Mouse (Mus musculus) gastrocnemius, postnatal 10 days (tissue): ENCODE results near the gene Hmga1. TPM values are rescaled to one million over a fixed set of nuclear protein-coding genes. Genes with fewer than 3 reads are reported as not detected.

Experiments used
- DNase-seq: peaks from one replicate; pipeline ENCODE4 v3.0.0; 2021; ENCODE audit warnings: mixed read lengths
- total RNA-seq, 2 experiments: library from RNA; stranded (reverse); gene quantifications; 2 replicates each; pipeline ENCODE4 v1.2.3; 2021

Gene Hmga1
- total RNA-seq, 2 experiments from 2014 or later, result 24.9 to 27.0 TPM

DNA sequence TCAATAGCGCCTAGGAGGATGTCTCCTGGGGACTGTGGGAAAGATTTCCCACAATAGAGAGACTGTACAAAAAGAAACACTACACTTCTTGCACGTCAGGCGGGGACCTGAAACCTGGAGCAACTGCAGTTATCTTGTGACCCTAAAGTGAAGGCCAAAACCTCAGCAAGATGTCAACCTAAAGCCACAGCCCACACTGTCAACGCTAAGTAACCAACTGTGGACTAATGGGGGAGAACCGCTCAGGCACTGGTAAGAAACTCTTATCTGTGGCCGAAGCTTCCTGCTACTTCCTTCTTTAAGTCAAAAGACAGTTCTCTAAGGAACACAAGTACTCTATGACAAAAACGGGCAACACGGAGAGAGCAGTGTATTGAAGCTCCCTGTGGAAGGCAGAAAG lies 31.9 kb downstream of the Hmga1 start:
- DNase-seq, result no peak

GRCm38 (mm10) chr17:27591826-27592564 lies 35.7 kb downstream of the Hmga1 start:
- DNase-seq, result no peak

- no peak for DNase-seq
These were observed 36.2 kb downstream of the Hmga1 start for GRCm38 (mm10) chr17:27592565-27592910.

- DNase-seq, result no peak
These were observed 39.5 kb downstream of the Hmga1 start for GRCm38 (mm10) chr17:27595659-27596375.

- DNase-seq, result no peak
These were observed 40.3 kb downstream of the Hmga1 start for GRCm38 (mm10) chr17:27596376-27597190.

GRCm38 (mm10) chr17:27600286-27600685 lies 44.0 kb downstream of the Hmga1 start:
- DNase-seq, result no peak

GRCm38 (mm10) chr17:27600869-27601268 lies 44.6 kb downstream of the Hmga1 start:
- no peak for DNase-seq

- DNase-seq, result no peak
These were observed 46.7 kb downstream of the Hmga1 start for GRCm38 (mm10) chr17:27603036-27603435.

- peak; percentile 52 for DNase-seq
These were observed 47.4 kb downstream of the Hmga1 start for GRCm38 (mm10) chr17:27603522-27604234.

- DNase-seq, result no peak
These were observed 53.3 kb downstream of the Hmga1 start for GRCm38 (mm10) chr17:27609576-27609975.

DNA sequence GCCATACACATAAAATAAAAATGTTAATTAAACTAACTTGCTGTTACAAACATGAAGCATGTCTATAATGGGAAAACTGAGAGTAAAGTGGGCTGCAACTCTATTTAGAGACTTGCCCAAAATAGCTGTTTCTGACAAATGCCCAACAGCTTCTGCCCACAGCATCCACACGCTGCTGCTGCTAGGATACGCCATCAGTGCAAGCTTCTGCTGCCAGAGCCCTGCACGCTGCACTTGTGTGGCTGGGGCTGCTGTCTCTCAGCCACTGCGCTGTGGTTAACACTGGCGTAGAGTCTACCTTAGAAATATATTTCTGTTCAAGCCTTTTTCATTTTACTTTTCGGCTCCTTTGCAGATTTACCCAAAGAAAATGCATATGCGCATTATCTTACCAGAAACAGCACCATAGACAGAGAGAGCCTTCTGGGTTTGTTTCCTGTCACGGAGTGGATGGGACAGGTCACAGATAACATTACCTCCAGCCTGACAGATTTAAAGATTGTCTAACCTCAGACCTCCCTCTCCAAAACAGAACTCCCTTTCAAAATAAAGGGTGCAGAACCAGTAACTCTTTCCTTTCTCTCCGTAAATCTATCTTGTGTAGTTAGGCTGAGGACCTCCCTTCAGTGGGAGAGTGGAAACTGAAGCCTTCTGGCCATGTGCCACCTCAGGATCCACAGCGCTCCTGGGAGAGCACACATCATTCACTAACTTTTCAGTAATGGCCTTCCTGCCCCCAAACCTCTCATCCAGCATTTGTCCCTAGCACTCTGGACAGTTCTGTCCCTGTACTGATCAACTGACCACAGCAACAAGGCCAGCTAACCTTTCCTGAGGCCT lies 54.6 kb downstream of the Hmga1 start:
- DNase-seq, result no peak

DNA sequence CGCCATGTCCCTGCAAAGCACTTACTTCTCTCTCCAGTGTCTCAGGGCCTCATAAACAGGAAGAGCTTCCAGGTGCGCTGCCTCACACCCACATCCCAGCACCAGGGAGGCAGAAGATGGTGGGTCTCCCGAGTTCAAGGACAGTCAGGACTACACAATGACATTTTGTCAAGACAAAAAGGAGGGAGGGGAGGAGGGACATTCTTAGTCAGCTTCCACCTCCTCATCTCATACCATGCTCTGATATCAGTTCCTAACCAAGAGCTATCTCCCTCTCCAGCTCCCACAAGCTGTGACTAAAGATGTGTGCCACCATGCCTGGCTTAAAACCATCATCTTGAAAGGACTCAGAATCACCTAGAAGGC lies 55.2 kb downstream of the Hmga1 start:
- no peak for DNase-seq

DNA sequence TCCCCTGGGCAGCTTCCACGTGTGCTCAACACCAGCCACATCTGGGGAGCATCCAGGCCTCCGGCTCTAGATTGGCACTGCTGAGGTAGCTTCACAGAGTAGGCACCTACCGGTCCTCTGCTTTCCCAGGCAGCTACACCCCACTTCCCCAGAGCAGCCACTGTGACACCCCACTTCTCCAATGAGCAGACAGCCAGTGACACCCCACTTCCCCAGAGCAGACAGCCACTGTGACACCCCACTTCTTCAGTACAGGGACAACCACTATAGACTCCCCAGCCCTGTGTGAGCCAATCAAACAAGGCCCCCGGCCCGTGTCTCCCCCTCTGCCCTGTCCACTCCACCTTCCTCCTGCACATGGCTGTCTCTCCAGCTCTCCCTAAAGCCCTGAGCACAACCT lies 55.7 kb downstream of the Hmga1 start:
- no peak for DNase-seq

DNA sequence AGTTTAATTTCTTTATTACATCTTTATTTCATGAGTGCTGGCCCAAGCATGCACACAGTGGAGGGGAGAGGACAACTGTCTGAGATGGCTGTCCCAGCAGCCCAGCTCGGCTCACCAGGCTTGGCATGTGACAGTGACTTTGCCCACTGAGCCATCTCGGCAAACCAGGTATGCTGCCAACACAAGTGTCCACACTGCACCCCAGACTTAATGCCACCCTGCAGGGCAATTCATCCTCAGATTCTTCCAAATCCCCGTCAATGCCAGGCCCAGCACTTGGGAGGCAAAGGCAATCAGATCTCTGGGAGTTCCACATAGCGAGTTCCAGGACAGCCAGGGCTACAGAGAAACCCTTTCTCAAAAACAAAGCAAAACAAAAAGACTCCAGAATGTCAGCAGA lies 56.7 kb downstream of the Hmga1 start:
- no peak for DNase-seq

Other genes starting within 250 kb of the Hmga1 start
- under 1 TPM; 0.16 to 0.32 TPM for gene Grm4, start 35.1 kb upstream of the Hmga1 start, total RNA-seq
- gene AI413582, start 9.3 kb downstream of the Hmga1 start, total RNA-seq, result 1 to 10 TPM; 3.5 to 4.7 TPM
- 100 to 1,000 TPM; 267 to 291 TPM for gene Nudt3, start 67.0 kb downstream of the Hmga1 start, total RNA-seq
- not detected for gene RPS10-NUDT3, start 78.7 kb downstream of the Hmga1 start, total RNA-seq
- 100 to 1,000 TPM; 708 to 712 TPM for gene Rps10, start 80.2 kb downstream of the Hmga1 start, total RNA-seq
- gene Pacsin1, start 99.0 kb downstream of the Hmga1 start, total RNA-seq, result 1 to 10 TPM in 1 of 2 experiments, under 1 TPM in 1; 0.33 to 1.8 TPM
- under 1 TPM; 0.26 to 0.43 TPM for gene Spdef, start 172.5 kb downstream of the Hmga1 start, total RNA-seq